Mouse (Mus musculus): ENCODE measurements around the gene Gm8947. TPM values are rescaled to one million over a fixed set of nuclear protein-coding genes. Genes with fewer than 3 reads are reported as not detected.
A peak's percentile ranks its signal among the peaks of the same experiment; 100 is the strongest.

The Gm8947 gene
- total and polyA plus RNA-seq, 3 experiments = not detected

GRCm38 (mm10) chr1:151224536-151224935 lies 32.4 kb downstream of the Gm8947 start:
- DNase-seq = no peak

DNA sequence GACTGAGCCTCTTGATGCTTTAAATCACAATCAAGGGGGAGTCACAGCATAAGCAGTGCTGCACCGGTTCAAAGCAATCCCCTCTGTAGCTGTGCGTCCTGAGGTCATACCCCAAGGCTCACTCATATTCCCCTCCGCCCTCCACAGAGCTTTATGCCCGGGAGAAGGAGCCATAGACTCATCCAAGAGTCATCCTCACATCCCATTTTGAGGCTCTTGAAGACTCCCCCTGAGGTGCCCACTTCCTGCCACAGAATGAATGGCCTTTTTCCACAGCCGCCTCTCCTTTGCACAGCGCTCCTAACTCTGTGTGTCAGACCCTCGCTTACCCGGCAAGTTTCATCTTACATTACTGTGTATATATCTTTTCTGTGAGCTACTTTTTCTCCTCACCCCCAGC lies 35.3 kb downstream of the Gm8947 start:
- DNase-seq = no peak

DNA sequence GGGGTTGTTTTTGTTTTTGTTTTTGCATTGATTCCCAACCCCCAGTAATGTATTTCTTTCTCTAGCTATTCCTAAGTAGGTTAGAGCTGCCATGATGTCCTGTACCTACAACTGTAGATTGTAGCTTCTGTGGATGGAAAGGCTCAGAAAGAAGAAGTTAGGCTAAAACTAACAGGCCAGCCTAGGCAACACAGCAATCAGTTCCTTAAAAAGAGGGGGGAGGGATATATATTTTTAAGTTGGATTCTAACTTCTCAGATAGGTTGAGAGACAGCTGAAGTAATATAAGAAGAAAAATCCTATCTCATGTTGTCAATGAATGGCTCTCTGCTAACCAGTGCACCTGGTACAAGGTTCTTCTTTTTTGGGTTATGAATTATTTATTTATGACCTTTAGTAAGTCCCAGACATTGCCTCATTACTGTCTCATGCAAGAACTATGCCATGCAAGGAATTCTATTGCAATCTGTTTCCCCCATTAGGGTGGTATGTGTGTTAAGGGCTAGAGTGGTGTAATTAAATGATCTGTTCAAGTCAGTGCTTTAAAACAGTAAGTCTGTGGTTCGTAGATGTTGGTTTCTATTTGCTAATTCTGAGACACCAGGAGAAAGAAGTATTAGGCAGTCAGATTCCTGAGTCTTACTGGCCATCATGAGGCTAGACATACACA lies 36.3 kb downstream of the Gm8947 start:
- no peak for DNase-seq

DNA sequence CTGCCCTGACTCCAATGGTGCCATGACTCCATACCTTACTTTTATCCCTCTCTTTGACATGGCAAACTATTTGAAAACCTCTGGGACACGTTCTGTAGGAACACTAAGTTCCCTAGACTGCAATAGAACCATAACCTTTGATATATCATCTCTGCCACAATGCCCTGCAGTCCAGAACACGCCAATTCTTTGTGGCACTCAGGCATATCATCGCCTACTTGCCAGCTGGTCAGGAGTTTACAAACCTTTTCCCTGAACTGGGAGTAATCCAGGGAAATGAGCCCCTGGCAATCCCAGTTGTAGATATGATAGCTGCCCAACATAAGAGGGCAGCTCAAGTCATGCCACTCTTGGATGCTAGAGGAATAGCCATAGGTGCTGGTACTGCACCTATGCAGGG lies 40.2 kb downstream of the Gm8947 start:
- DNase-seq = no peak

DNA sequence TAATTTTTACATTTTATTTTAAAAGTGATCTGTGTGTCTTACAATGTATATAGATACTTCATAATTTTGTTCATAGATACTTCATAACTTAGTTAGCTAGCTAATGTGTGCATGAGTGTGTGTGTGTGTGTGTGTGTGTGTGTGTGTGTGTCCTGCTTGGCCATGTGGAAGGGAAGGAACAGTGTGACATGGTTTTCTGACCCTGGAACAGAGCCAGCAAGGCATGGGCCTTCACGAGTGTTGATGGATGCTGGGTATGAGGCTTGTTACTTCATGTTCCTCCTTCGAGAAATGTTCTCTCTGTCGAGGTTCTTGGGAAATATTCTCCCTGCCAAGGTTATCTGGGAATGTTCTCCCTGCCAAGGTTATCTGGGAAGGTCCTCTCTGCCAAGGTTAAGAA lies 41.6 kb downstream of the Gm8947 start:
- no peak for DNase-seq

- DNase-seq = no peak
These were observed 43.4 kb downstream of the Gm8947 start for GRCm38 (mm10) chr1:151235574-151235973.

- DNase-seq = peak; percentile 18
These were observed 44.2 kb downstream of the Gm8947 start for GRCm38 (mm10) chr1:151236141-151236930.

DNA sequence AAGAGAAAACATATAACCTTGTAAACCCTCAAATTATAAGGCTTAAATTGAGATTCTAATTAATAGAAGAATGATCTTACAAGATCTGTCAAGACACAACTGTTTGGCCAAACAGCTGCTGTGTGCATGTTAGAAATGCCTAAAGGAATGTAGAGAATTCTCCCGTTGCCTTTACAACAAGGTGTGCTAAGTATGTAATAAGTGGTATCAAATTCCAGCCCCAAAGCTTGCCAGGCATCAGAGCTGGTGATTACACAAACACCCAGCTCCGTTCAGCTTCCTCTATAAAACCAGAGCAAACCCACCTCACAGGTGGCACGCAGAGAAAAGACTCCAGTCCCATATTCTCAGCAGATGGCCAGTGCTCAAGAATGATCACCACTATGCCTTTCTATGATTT lies 45.6 kb downstream of the Gm8947 start:
- DNase-seq = no peak

- no peak for DNase-seq
These were observed 51.2 kb downstream of the Gm8947 start for GRCm38 (mm10) chr1:151243332-151243731.

Other genes starting within 250 kb of the Gm8947 start
- 1 to 10 TPM in 1 of 2 experiments, under 1 TPM in 1; 0.84 to 3.2 TPM for gene Hmcn1, start 198.9 kb upstream of the Gm8947 start, total RNA-seq (2021)
- gene Hmcn1, start 198.9 kb upstream of the Gm8947 start, polyA plus RNA-seq (2012; rRNA removed) = 0.16 and 0.21 TPM in 2 replicates
- not detected for gene Gm47985, start 9.8 kb upstream of the Gm8947 start, total RNA-seq (2021)
- gene Gm47985, start 9.8 kb upstream of the Gm8947 start, polyA plus RNA-seq (2012; rRNA removed) = not detected in 2 replicates
- gene Gm47995, start 6.1 kb downstream of the Gm8947 start, total RNA-seq (2021) = not detected
- not detected in 2 replicates for gene Gm47995, start 6.1 kb downstream of the Gm8947 start, polyA plus RNA-seq (2012; rRNA removed)
- gene 3110040M04Rik, start 11.7 kb downstream of the Gm8947 start, total RNA-seq (2021) = not detected
- gene 3110040M04Rik, start 11.7 kb downstream of the Gm8947 start, polyA plus RNA-seq (2012; rRNA removed) = not detected in 2 replicates
- gene Gm47996, start 17.8 kb downstream of the Gm8947 start, total RNA-seq (2021) = not detected
- gene Gm47996, start 17.8 kb downstream of the Gm8947 start, polyA plus RNA-seq (2012; rRNA removed) = not detected in 2 replicates
- gene Ivns1abp, start 152.1 kb downstream of the Gm8947 start, total RNA-seq (2021) = 100 to 1,000 TPM; 125 to 194 TPM
- 20.5 and 31.1 TPM in 2 replicates for gene Ivns1abp, start 152.1 kb downstream of the Gm8947 start, polyA plus RNA-seq (2012; rRNA removed)
- 10 to 100 TPM; 18.6 to 33.2 TPM for gene Swt1, start 236.1 kb downstream of the Gm8947 start, total RNA-seq (2021)
- 1.6 and 3.1 TPM in 2 replicates for gene Swt1, start 236.1 kb downstream of the Gm8947 start, polyA plus RNA-seq (2012; rRNA removed)
- gene Trmt1l, start 236.2 kb downstream of the Gm8947 start, total RNA-seq (2021) = 10 to 100 TPM; 24.8 to 35.1 TPM
- gene Trmt1l, start 236.2 kb downstream of the Gm8947 start, polyA plus RNA-seq (2012; rRNA removed) = 18.2 and 20.5 TPM in 2 replicates

Data from adrenal gland, adult 2 months (tissue).